Mouse (Mus musculus): ENCODE measurements around the gene Pfn1. TPM values are rescaled to one million over a fixed set of nuclear protein-coding genes. Genes with fewer than 3 reads are reported as not detected.

Pfn1 gene
- polyA plus RNA-seq, 1 experiment from 2014 or later = 2,132 TPM

DNA sequence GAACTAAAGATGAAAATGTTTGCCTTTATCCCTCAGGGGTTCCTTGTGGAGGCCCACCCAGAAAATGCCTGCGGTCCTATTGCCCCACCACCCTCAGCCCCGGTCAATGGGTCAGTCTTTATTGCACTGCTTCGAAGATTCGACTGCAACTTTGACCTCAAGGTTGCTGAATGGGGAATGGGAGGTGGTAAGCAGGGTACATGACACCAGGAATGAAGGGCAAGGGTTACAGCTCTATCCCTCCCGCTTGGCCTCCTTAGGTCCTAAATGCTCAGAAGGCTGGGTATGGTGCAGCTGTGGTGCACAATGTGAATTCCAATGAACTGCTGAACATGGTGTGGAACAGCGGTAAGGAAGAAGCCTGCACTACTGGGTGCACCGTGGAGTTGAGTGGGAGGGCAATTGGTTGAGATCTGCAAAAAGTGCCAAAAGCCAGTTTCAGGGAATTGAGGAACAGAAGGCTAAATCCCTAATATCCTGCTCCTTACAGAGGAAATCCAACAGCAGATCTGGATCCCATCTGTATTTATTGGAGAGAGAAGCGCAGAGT, 5.2 kb downstream of the Pfn1 start:
- H3K27ac ChIP-seq = no peak overlapping the region
- no peak for DNase-seq (ENCODE audit: low spot score)
- 76% methylated on average over 8 of the region's 8 CpGs for WGBS
- H3K27me3 ChIP-seq (ENCODE audit: low read depth, poor library complexity, severe bottlenecking) = no peaks in the 10 kb centered on the region
- H3K4me3 ChIP-seq = peak overlapping the region; percentile 80; the same call in 1 of the 2 replicates
- H3K4me1 ChIP-seq = peaks cover 63% of the 10 kb centered on the region
- H3K36me3 ChIP-seq = peaks cover 73% of the 10 kb centered on the region
- H3K9me3 ChIP-seq (replicated peaks) = no peaks in the 10 kb centered on the region

DNA sequence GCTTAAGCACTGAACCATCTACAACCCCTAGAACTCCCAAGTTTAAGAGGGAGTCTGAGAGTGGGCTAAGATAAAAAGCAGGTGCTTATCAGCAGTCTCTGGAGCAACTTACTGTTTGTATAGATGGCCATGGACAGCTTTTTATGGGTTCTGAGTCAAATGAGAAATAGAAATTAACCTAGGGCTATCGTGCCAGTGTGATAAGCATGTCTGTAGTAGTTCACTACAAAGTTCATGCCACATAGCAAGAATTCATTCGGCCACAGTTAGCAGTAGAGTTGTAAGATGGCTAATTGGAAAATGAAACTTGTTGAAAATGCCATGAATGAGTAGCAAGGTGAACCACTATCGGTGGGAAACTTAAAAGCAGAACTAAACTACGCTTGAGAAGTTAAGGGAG, 5.9 kb downstream of the Pfn1 start:
- peaks cover 63% of the 10 kb centered on the region for H3K4me1 ChIP-seq
- H3K4me3 ChIP-seq = peak overlapping the region; percentile 80
- H3K36me3 ChIP-seq = peaks cover 78% of the 10 kb centered on the region
- no peaks in the 10 kb centered on the region for H3K9me3 ChIP-seq (replicated peaks)
- no peak overlapping the region for H3K27ac ChIP-seq
- WGBS = 86% methylated on average over 4 of the region's 4 CpGs
- no peaks in the 10 kb centered on the region for H3K27me3 ChIP-seq (ENCODE audit: low read depth, poor library complexity, severe bottlenecking)
- no peak for DNase-seq (ENCODE audit: low spot score)

- no peaks in the 10 kb centered on the region for H3K9me3 ChIP-seq (replicated peaks)
- 4% methylated on average over 28 of the region's 28 CpGs for WGBS
- peak overlapping the region; percentile 80 for H3K4me3 ChIP-seq
- peak; percentile 57 for DNase-seq (ENCODE audit: low spot score)
- peak overlapping the region; percentile 95 for H3K27ac ChIP-seq
- peaks cover 61% of the 10 kb centered on the region for H3K4me1 ChIP-seq
- no peaks in the 10 kb centered on the region for H3K27me3 ChIP-seq (ENCODE audit: low read depth, poor library complexity, severe bottlenecking)
- peaks cover 79% of the 10 kb centered on the region for H3K36me3 ChIP-seq
These were observed 6.6 kb downstream of the Pfn1 start for GRCm38 (mm10) chr11:70647716-70648420.

DNA sequence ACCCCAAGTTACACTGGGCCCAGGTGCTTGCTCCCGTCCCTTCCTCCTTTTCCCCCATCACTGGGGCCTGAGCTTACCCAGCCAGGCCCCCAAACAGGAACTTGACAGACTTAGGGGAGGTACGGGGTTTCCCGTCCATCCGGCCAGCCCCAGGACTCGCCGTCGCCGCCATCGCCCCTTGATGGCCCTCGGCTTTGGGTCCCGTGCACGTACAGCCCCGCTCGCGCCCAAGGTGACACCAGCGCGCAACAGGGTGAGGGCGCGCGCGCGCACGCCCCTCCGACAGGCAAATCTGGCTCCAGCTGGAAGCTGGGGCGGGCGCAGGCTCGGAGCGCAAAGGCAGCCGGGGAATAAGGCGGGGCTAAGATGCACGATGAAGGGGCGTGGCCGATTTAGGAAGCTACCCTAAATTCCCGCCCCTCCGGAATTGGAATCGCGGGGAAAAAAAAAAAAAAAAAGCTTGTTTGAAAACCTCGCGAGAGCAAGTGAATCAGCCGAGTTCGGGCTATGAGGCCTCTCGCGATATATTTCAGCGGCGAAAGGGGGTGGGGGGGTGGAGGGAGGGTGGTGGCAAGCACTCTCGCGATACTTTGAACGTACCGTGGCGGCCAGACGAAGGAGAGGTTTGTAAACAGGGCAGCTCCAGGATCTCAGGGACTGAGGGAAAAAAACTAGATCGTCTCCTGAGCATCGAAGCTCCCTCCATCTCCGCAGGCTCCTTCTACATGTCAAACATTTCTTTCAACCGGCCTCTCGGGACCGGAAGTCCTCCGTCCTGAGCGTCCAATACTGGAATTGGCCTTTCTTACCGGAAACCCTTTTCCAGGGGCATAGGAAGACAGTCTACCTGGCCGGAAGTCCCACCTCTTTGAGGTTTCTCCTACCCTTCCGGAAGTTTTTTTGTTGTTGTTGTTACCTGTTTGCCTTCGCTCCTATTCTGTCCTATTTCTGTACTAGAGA, 7.5 kb downstream of the Pfn1 start, which contains the start of the genes Rnf167 and Slc25a11:
Gene Rnf167, plus strand, starts transcription at position 545 of the 960 bp plus-strand sequence.
Gene Slc25a11, minus strand, starts transcription at position 789 of the 960 bp plus-strand sequence.
- WGBS = under 1% methylated on average over 63 of the region's 63 CpGs
- Histone ChIP-seq H3K9me3 (replicated peaks) (no peaks in the 10 kb centered on the region), H3K27me3 (ENCODE audit: low read depth, poor library complexity, severe bottlenecking) (no peaks in the 10 kb centered on the region), H3K4me3 (peak within 1 kb of the TSS; percentile 80), H3K36me3 (peaks cover 74% of the 10 kb centered on the region), H3K4me1 (peaks cover 52% of the 10 kb centered on the region), H3K27ac (peak within 1 kb of the TSS; percentile 95)
- peak; percentile 96 for DNase-seq (ENCODE audit: low spot score)

GRCm38 (mm10) chr11:70646259-70646555, 8.2 kb downstream of the Pfn1 start:
- WGBS = 30% methylated on average over 3 of the region's 3 CpGs
- H3K27me3 ChIP-seq (ENCODE audit: low read depth, poor library complexity, severe bottlenecking) = no peaks in the 10 kb centered on the region
- peaks cover 66% of the 10 kb centered on the region for H3K36me3 ChIP-seq
- peak overlapping the region; percentile 95 for H3K27ac ChIP-seq
- H3K4me1 ChIP-seq = peaks cover 45% of the 10 kb centered on the region
- peak overlapping the region; percentile 80 for H3K4me3 ChIP-seq
- H3K9me3 ChIP-seq (replicated peaks) = no peaks in the 10 kb centered on the region
- no peak for DNase-seq (ENCODE audit: low spot score)

DNA sequence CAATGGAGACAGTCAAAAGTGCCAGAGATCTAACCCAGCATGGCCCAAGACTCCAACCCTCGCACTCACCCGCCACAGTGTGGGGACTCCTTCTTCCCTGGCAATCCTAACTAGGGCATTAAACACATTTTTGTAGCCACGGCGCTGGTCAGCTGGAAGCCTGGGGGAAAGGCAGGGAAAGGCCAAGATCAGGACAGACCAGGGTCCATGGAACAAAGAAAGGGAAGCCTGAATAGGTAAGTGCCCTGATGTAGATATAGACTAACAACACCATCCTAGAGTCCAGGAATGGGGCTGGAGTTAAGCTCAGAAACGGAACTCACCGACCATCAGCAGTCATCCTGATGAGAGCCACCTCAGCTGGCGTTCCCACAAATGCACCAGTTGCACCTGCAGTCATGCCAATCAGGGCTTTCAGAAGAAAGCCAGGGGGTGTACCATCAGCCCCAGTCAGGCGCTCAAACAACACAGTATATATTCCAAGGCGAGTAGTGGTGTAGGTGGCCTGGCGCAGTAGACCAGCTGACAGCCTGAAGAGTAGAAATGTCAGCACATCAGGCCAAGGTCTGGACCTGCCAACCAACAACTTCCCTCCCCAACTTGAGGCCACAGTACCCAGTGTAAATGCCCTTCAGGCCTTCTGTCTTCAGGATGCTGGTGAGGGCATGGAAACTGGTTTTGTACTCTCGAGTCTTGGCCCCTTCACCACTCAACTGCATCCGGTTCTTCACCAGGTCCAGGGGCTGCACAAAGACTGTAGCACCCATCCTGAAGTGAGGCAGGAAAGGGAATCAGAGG, 8.8 kb downstream of the Pfn1 start:
- 93% methylated on average over 12 of the region's 12 CpGs for WGBS
- Histone ChIP-seq H3K36me3 (peaks cover 61% of the 10 kb centered on the region), H3K4me3 (peak overlapping the region; percentile 80)

DNA sequence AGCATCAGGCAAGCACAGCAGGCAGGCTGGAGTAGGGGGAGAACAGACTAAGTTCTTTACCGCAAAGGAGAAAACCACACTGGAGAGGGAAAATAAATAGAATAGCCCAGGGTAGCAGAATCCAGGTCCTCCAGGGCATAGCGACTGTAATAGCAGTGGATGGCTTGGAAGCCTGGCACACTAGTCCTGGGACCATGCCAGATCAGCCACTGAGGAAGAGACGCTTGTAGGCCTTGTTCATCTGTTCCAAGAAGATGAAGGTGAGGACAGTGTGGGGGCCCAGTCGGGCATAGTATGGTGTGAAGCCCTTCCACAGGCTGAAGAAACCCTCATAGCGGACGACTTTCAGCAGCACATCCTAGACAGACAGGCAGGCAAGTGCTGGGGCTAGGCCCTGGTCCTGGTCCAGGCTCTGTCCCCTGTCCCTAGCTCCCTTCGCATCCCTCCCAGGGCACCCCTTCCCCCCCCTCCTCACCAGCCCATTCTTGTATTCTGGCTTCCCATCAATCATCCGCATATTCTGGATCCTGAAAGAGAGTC, 9.8 kb downstream of the Pfn1 start:
- peaks cover 51% of the 10 kb centered on the region for H3K36me3 ChIP-seq
- H3K4me1 ChIP-seq = peaks cover 36% of the 10 kb centered on the region
- peak overlapping the region; percentile 80; the same call in 1 of the 2 replicates for H3K4me3 ChIP-seq
- DNase-seq (ENCODE audit: low spot score) = no peak
- no peaks in the 10 kb centered on the region for H3K27me3 ChIP-seq (ENCODE audit: low read depth, poor library complexity, severe bottlenecking)
- WGBS = 96% methylated on average over 8 of the region's 8 CpGs
- H3K27ac ChIP-seq = peak overlapping the region; percentile 31; the same call in 1 of the 2 replicates
- H3K9me3 ChIP-seq (replicated peaks) = no peaks in the 10 kb centered on the region

More for the DNA sequence above, 8.8 kb downstream of the Pfn1 start:
- Histone ChIP-seq H3K4me1 (peaks cover 40% of the 10 kb centered on the region), H3K27me3 (ENCODE audit: low read depth, poor library complexity, severe bottlenecking) (no peaks in the 10 kb centered on the region), H3K9me3 (replicated peaks) (no peaks in the 10 kb centered on the region), H3K27ac (peak overlapping the region; percentile 95)
- no peak for DNase-seq (ENCODE audit: low spot score)

- WGBS = 92% methylated on average over 6 of the region's 6 CpGs
- H3K4me3 ChIP-seq = no peak overlapping the region
- H3K9me3 ChIP-seq (replicated peaks) = no peaks in the 10 kb centered on the region
- DNase-seq (ENCODE audit: low spot score) = no peak
- no peak overlapping the region for H3K27ac ChIP-seq
- peaks cover 22% of the 10 kb centered on the region for H3K4me1 ChIP-seq
- H3K36me3 ChIP-seq = peaks cover 36% of the 10 kb centered on the region
- no peaks in the 10 kb centered on the region for H3K27me3 ChIP-seq (ENCODE audit: low read depth, poor library complexity, severe bottlenecking)
These were observed 11.4 kb downstream of the Pfn1 start for GRCm38 (mm10) chr11:70643051-70643450.

DNA sequence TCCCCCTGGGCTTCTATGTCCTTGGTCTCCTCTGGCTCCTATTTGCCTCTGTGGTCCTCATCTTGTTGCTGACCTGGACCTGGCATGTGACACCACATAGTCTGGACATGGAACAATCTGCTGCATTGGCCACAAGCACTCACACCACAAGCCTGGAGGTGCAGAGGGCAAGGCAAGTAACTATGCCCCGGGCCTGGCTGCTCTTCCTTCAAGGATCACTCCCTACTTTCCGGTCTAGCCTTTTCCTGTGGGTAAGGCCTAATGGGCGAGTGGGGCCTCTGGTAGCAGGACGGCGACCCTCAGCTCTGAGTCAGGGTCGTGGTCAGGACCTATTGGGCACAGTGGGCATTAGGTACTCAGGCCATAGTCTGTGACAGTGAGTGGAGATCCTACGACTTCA, 13.2 kb downstream of the Pfn1 start:
- Histone ChIP-seq H3K27me3 (ENCODE audit: low read depth, poor library complexity, severe bottlenecking) (no peaks in the 10 kb centered on the region), H3K4me3 (no peak overlapping the region), H3K27ac (no peak overlapping the region), H3K4me1 (peaks cover 15% of the 10 kb centered on the region), H3K36me3 (peaks cover 35% of the 10 kb centered on the region), H3K9me3 (replicated peaks) (no peaks in the 10 kb centered on the region)
- no peak for DNase-seq (ENCODE audit: low spot score)
- WGBS = 75% methylated on average over 7 of the region's 7 CpGs

DNA sequence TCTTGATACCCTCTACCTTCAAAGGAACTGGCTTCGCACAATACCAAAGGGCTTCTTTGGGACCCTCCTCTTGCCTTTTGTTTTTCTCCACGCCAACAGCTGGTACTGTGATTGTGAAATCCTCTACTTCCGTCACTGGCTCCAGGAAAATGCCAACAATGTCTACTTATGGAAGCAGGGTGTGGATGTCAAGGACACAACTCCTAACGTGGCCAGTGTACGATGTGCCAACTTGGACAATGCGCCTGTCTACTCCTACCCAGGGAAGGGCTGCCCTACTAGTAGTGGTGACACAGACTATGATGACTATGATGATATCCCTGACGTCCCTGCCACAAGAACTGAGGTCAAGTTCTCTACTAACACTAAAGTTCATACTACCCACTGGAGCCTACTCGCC, 14.5 kb downstream of the Pfn1 start:
- H3K36me3 ChIP-seq = peaks cover 25% of the 10 kb centered on the region
- WGBS = 87% methylated on average over 8 of the region's 8 CpGs
- H3K4me3 ChIP-seq = no peak overlapping the region
- no peaks in the 10 kb centered on the region for H3K9me3 ChIP-seq (replicated peaks)
- no peaks in the 10 kb centered on the region for H3K27me3 ChIP-seq (ENCODE audit: low read depth, poor library complexity, severe bottlenecking)
- H3K27ac ChIP-seq = no peak overlapping the region
- no peak for DNase-seq (ENCODE audit: low spot score)
- 0 out of 2 replicates have a peak, but pooled peaks cover 2% of the 10 kb centered on the region for H3K4me1 ChIP-seq

DNA sequence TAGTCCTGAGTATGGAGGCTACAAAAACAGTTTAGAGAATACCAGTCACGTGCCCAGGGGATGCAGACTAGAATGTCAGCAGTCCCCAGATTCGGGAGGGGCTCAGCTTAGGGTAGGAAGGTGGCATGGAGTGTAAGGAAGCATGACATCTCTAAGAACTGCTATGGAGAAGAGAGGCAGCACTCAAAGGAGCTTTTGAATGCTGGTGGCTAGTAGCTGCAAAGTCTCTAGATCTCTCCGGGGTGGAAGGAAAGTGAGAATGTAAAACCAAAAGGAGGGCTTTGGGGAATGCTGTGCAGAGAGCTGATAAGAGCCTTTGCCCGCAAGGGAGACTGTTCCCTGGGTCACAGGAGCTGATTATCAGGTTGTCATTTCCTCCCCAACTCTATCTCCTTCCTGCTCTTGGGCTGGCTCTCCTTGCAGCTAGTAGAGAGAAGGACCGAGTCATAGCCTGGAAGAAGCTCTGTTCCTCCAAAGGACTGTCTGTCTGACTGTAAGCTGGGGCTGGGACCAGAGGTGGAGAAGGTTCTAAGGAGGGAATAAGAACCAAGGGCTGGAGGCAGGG, 15.6 kb downstream of the Pfn1 start, which contains the start of gene Gp1ba:
Gene Gp1ba, plus strand, starts transcription at position 409 of the 565 bp plus-strand sequence.
- no peak for DNase-seq (ENCODE audit: low spot score)
- Histone ChIP-seq H3K9me3 (replicated peaks) (no peaks in the 10 kb centered on the region), H3K27ac (no peak within 1 kb of the TSS), H3K4me3 (no peak within 1 kb of the TSS), H3K27me3 (ENCODE audit: low read depth, poor library complexity, severe bottlenecking) (no peaks in the 10 kb centered on the region), H3K36me3 (peaks cover 13% of the 10 kb centered on the region), H3K4me1 (no peaks in the 10 kb centered on the region)
- WGBS = 44% methylated on average over 5 of the region's 5 CpGs

GRCm38 (mm10) chr11:70638293-70638692, 16.2 kb downstream of the Pfn1 start:
- H3K36me3 ChIP-seq = peaks cover 8% of the 10 kb centered on the region
- no peak overlapping the region for H3K4me3 ChIP-seq
- no peaks in the 10 kb centered on the region for H3K27me3 ChIP-seq (ENCODE audit: low read depth, poor library complexity, severe bottlenecking)
- H3K9me3 ChIP-seq (replicated peaks) = no peaks in the 10 kb centered on the region
- 89% methylated on average over 1 of the region's 1 CpGs for WGBS
- no peak overlapping the region for H3K27ac ChIP-seq
- H3K4me1 ChIP-seq = no peaks in the 10 kb centered on the region
- no peak for DNase-seq (ENCODE audit: low spot score)

Data from limb, embryonic 10.5 days (tissue).